30 mouse cellular contexts compared by ENCODE assay signal in genomic region chr2:7038991-7039390, GRCm38 (mm10).
A peak's percentile ranks its signal among the peaks of the same experiment; 100 is the strongest.
DNase-seq lines count a peak whose midpoint lies in the region; ATAC-seq and TF ChIP-seq lines count a peak whose summit lies in the region.
"Had no signal": no experiment of that assay in that cellular context is flagged by ENCODE, and none has a peak within 500 bp of the region (broad histone marks: within the 10 kb centered on the region; RNA-seq: fewer than 3 reads in every experiment).

No protein-coding gene starts in this region.

- H3K9me3 ChIP-seq in hindbrain, embryonic 15.5 days = no peaks in the 10 kb centered on the region
- no peaks in the 10 kb centered on the region for H3K9me3 ChIP-seq in hindbrain, embryonic 12.5 days (replicated peaks)
- H3K9me3 ChIP-seq: limb, embryonic 10.5 days; limb, embryonic 15.5 days; neural tube, embryonic 15.5 days had no signal

- 94% methylated on average over 4 of the region's 4 CpGs for WGBS in hindbrain, embryonic 15.5 days
- 85% methylated on average over 4 of the region's 4 CpGs for WGBS in hindbrain, embryonic 12.5 days
- WGBS in heart, adult 2 months = 84% methylated on average over 4 of the region's 4 CpGs

- no peak for TF ChIP-seq POLR2A in heart, adult 2 months (IDR thresholded peaks at IDR 0.05; ENCODE audit: insufficient read depth, low read depth, low read length)

- H3K36me3 ChIP-seq in hindbrain, embryonic 15.5 days = no peaks in the 10 kb centered on the region
- H3K36me3 ChIP-seq in hindbrain, embryonic 12.5 days = no peaks in the 10 kb centered on the region
- no peaks in the 10 kb centered on the region for H3K36me3 ChIP-seq in heart, adult 2 months (ENCODE audit: control insufficient read depth, insufficient read depth, low read length)
- H3K36me3 ChIP-seq: limb, embryonic 10.5 days; limb, embryonic 15.5 days; neural tube, embryonic 15.5 days had no signal

- H3K4me3 ChIP-seq in hindbrain, embryonic 15.5 days = no peak overlapping the region
- no peak overlapping the region for H3K4me3 ChIP-seq in hindbrain, embryonic 12.5 days
- H3K4me3 ChIP-seq in heart, adult 2 months = no peak overlapping the region
- H3K4me3 ChIP-seq: erythroblast, embryonic 14.5 days; limb, embryonic 10.5 days; limb, embryonic 15.5 days; neural tube, embryonic 15.5 days had no signal

- no peaks in the 10 kb centered on the region for H3K27me3 ChIP-seq in hindbrain, embryonic 15.5 days
- H3K27me3 ChIP-seq in hindbrain, embryonic 12.5 days = no peaks in the 10 kb centered on the region
- H3K27me3 ChIP-seq in heart, adult 2 months (ENCODE audit: control insufficient read depth, insufficient read depth, low read length) = no peaks in the 10 kb centered on the region
- H3K27me3 ChIP-seq: limb, embryonic 15.5 days; neural tube, embryonic 15.5 days had no signal

- no peak overlapping the region for H3K27ac ChIP-seq in hindbrain, embryonic 15.5 days (replicated peaks)
- no peak overlapping the region for H3K27ac ChIP-seq in hindbrain, embryonic 12.5 days
- no peak overlapping the region for H3K27ac ChIP-seq in heart, adult 2 months
- H3K27ac ChIP-seq: limb, embryonic 10.5 days; limb, embryonic 15.5 days; liver, embryonic 14.5 days; macrophage; neural tube, embryonic 15.5 days had no signal

- TF ChIP-seq CTCF in heart, adult 2 months (IDR thresholded peaks at IDR 0.05) = no peak

- no peak overlapping the region for H3K4me2 ChIP-seq in hindbrain, embryonic 15.5 days
- no peak overlapping the region for H3K4me2 ChIP-seq in hindbrain, embryonic 12.5 days (replicated peaks)
- H3K4me2 ChIP-seq: heart, embryonic 11.5 days; limb, embryonic 15.5 days; neural tube, embryonic 15.5 days had no signal

- peaks cover 1% of the 10 kb centered on the region for H3K79me2 ChIP-seq in heart, adult 2 months (replicated peaks; ENCODE audit: control insufficient read depth, insufficient read depth, low read length)

- intact Hi-C loops in left cerebral cortex, postnatal 4 days (cut with DNase I) = no loop called here
- intact Hi-C loops in heart, adult 2 months (cut with DNase I) = no loop called here

- TF ChIP-seq EP300 in heart, adult 2 months (IDR thresholded peaks at IDR 0.05; ENCODE audit: insufficient read depth, low read depth, low read length) = no peak

- H3K9ac ChIP-seq in hindbrain, embryonic 15.5 days = no peak overlapping the region
- H3K9ac ChIP-seq in hindbrain, embryonic 12.5 days = no peak overlapping the region
- no peak overlapping the region for H3K9ac ChIP-seq in heart, adult 2 months (ENCODE audit: low read depth, low read length)
- H3K9ac ChIP-seq: limb, embryonic 15.5 days; liver, embryonic 14.5 days; neural tube, embryonic 15.5 days had no signal

- 0 out of 2 replicates have a peak, but pooled peaks cover 4% of the 10 kb centered on the region for H3K4me1 ChIP-seq in hindbrain, embryonic 15.5 days (replicated peaks)
- no peaks in the 10 kb centered on the region for H3K4me1 ChIP-seq in hindbrain, embryonic 12.5 days
- H3K4me1 ChIP-seq in heart, adult 2 months (ENCODE audit: control insufficient read depth, insufficient read depth, low read length) = peaks cover 1% of the 10 kb centered on the region; the same call in 1 of the 2 replicates
- H3K4me1 ChIP-seq: limb, embryonic 15.5 days; neural tube, embryonic 15.5 days had no signal

- ATAC-seq in hindbrain, embryonic 15.5 days (ENCODE audit: low FRiP score, low read depth) = peak; percentile 85
- no peak for ATAC-seq in hindbrain, embryonic 12.5 days (ENCODE audit: low FRiP score)
- ATAC-seq: CD4-positive, CD25-positive, alpha-beta regulatory T cell, adult 4 months; intestine, postnatal 0 days had no signal

- DNase-seq in cerebellum, postnatal 25 days = peak; percentile 20 to 25
- DNase-seq in cerebellum, adult 18-20 months = no peak
- peak; percentile 81 for DNase-seq in left cerebral cortex, postnatal 4 days
- no peak for DNase-seq in left cerebral cortex, adult 9 months (ENCODE audit: low spot score in 2 of 2)
- peak; percentile 64 for DNase-seq in retina, postnatal 1 day
- no peak for DNase-seq in heart, adult 2 months
- DNase-seq: adrenal gland, postnatal 14 days; cerebellum, adult 11-12 months; gastrocnemius, postnatal 14 days; heart, postnatal 4 days; kidney, adult 9 months; kidney, postnatal 10 days; layer of hippocampus, adult 9-11 months; lung, adult 2 months; lung, postnatal 10 days; midbrain, embryonic 14.5 days; right cerebral cortex, adult 18-20 months; spleen, adult 18-20 months; thymus, postnatal 14 days had no signal

Comparison
In these comparisons a context has a peak if more than half of its experiments do, and no peak if none do; other contexts are left out.
1. DNase-seq: peak in cerebellum, postnatal 25 days (2 of 2), left cerebral cortex, postnatal 4 days (single experiment) and retina, postnatal 1 day (single experiment); none in cerebellum, adult 18-20 months (0 of 2), left cerebral cortex, adult 9 months (0 of 2) and heart, adult 2 months (0 of 2).